18 mouse cellular contexts compared by ENCODE assay signal in genomic region chr15:78116936-78117335, GRCm38 (mm10). TPM values are rescaled to one million over a fixed set of nuclear protein-coding genes. Genes with fewer than 3 reads are reported as not detected.
DNase-seq lines count a peak whose midpoint lies in the region; ATAC-seq and TF ChIP-seq lines count a peak whose summit lies in the region.
"Had no signal": no experiment of that assay in that cellular context is flagged by ENCODE, and none has a peak within 500 bp of the region (broad histone marks: within the 10 kb centered on the region; RNA-seq: fewer than 3 reads in every experiment).

No protein-coding gene starts in this region.

- peak overlapping the region; percentile 88; the same call in 1 of the 2 replicates for H3K27ac ChIP-seq in layer of hippocampus, adult 2 months
- 0 out of 2 replicates have a peak overlapping the region, but pooled peaks have one; percentile 33 for H3K27ac ChIP-seq in forebrain, embryonic 14.5 days (ENCODE audit: low read depth, low read length)
- peak overlapping the region; percentile 63 for H3K27ac ChIP-seq in hindbrain, embryonic 16.5 days (ENCODE audit: low read depth, low read length)
- H3K27ac ChIP-seq in neural tube, embryonic 13.5 days (replicated peaks), result peak overlapping the region; percentile 67
- H3K27ac ChIP-seq: embryonic facial prominence, embryonic 13.5 days had no signal

- DNase-seq in layer of hippocampus, adult 2 months (ENCODE audit: low spot score in 2 of 2), result no peak
- DNase-seq in layer of hippocampus, adult 9-11 months, result no peak
- peak; percentile 31 for DNase-seq in forebrain, embryonic 14.5 days (ENCODE audit: low spot score)
- DNase-seq in c-Kit-positive CD71-positive TER-119-positive erythroid progenitor cells, embryonic 14.5 days (ENCODE audit: low spot score), result no peak
- no peak for DNase-seq in lung, postnatal 4 days
- DNase-seq in spleen, postnatal 4 days (ENCODE audit: low spot score in 2 of 2), result no peak
- DNase-seq: B cell, adult 2 months; gastrocnemius, postnatal 25 days; kidney, postnatal 10 days; lung, embryonic 14.5 days had no signal

- peaks cover 4% of the 10 kb centered on the region; the same call in 1 of the 2 replicates for H3K27me3 ChIP-seq in forebrain, embryonic 14.5 days (replicated peaks; ENCODE audit: control insufficient read depth, insufficient read depth, low read length)
- H3K27me3 ChIP-seq in hindbrain, embryonic 16.5 days (replicated peaks; ENCODE audit: control insufficient read depth, insufficient read depth, low read length), result no peaks in the 10 kb centered on the region
- peaks cover 11% of the 10 kb centered on the region; the same call in 1 of the 2 replicates for H3K27me3 ChIP-seq in neural tube, embryonic 13.5 days

- no peak for TF ChIP-seq CTCF in layer of hippocampus, adult 2 months (conservative IDR thresholded peaks at IDR 0.05)

- peak overlapping the region; percentile 45 for H3K9ac ChIP-seq in forebrain, embryonic 14.5 days (ENCODE audit: low read length)
- H3K9ac ChIP-seq in hindbrain, embryonic 16.5 days (ENCODE audit: low read depth, low read length), result peak overlapping the region; percentile 91
- peak overlapping the region; percentile 80 for H3K9ac ChIP-seq in neural tube, embryonic 13.5 days
- H3K9ac ChIP-seq: embryonic facial prominence, embryonic 13.5 days; lung, embryonic 14.5 days had no signal

- 49% methylated on average over 10 of the region's 10 CpGs for WGBS in forebrain, embryonic 14.5 days
- WGBS in hindbrain, embryonic 16.5 days, result 24% methylated on average over 10 of the region's 10 CpGs
- 27% methylated on average over 10 of the region's 10 CpGs for WGBS in neural tube, embryonic 13.5 days

- no peaks in the 10 kb centered on the region for H3K9me3 ChIP-seq in forebrain, embryonic 14.5 days (replicated peaks; ENCODE audit: control insufficient read depth, low read length)
- H3K9me3 ChIP-seq in hindbrain, embryonic 16.5 days (ENCODE audit: control insufficient read depth, low read length), result no peaks in the 10 kb centered on the region
- no peaks in the 10 kb centered on the region for H3K9me3 ChIP-seq in neural tube, embryonic 13.5 days
- H3K9me3 ChIP-seq: embryonic facial prominence, embryonic 13.5 days had no signal

- no peak for ATAC-seq in forebrain, embryonic 14.5 days
- no peak for ATAC-seq in hindbrain, embryonic 16.5 days
- ATAC-seq in neural tube, embryonic 13.5 days (ENCODE audit: low read depth), result no peak
- ATAC-seq: intestine, postnatal 0 days; Patski had no signal

- H3K36me3 ChIP-seq in forebrain, embryonic 14.5 days (ENCODE audit: control insufficient read depth, insufficient read depth, low read length), result no peaks in the 10 kb centered on the region
- H3K36me3 ChIP-seq in hindbrain, embryonic 16.5 days (ENCODE audit: control insufficient read depth, insufficient read depth, low read length), result no peaks in the 10 kb centered on the region
- no peaks in the 10 kb centered on the region for H3K36me3 ChIP-seq in neural tube, embryonic 13.5 days
- H3K36me3 ChIP-seq: embryonic facial prominence, embryonic 13.5 days had no signal

- peak overlapping the region; percentile 70 for H3K4me3 ChIP-seq in layer of hippocampus, adult 2 months
- peak overlapping the region; percentile 58 for H3K4me3 ChIP-seq in forebrain, embryonic 14.5 days (ENCODE audit: low read depth, low read length)
- peak overlapping the region; percentile 69 for H3K4me3 ChIP-seq in hindbrain, embryonic 16.5 days (ENCODE audit: low read length)
- peak overlapping the region; percentile 66 for H3K4me3 ChIP-seq in neural tube, embryonic 13.5 days
- H3K4me3 ChIP-seq: embryonic facial prominence, embryonic 13.5 days had no signal

- H3K4me1 ChIP-seq in forebrain, embryonic 14.5 days (ENCODE audit: control insufficient read depth, insufficient read depth, low read length), result peaks cover 14% of the 10 kb centered on the region
- H3K4me1 ChIP-seq in hindbrain, embryonic 16.5 days (ENCODE audit: control insufficient read depth, insufficient read depth, low read depth, low read length), result peaks cover 23% of the 10 kb centered on the region
- peaks cover 59% of the 10 kb centered on the region for H3K4me1 ChIP-seq in neural tube, embryonic 13.5 days (replicated peaks)

- H3K4me2 ChIP-seq in forebrain, embryonic 14.5 days (ENCODE audit: low read length), result peak overlapping the region; percentile 68
- peak overlapping the region; percentile 79 for H3K4me2 ChIP-seq in hindbrain, embryonic 16.5 days (ENCODE audit: low read length)
- peak overlapping the region; percentile 67 for H3K4me2 ChIP-seq in neural tube, embryonic 13.5 days
- H3K4me2 ChIP-seq: embryonic facial prominence, embryonic 13.5 days; lung, embryonic 14.5 days had no signal

RNA-seq across cellular contexts. Expression of gene Cacng2, which starts 2.9 kb away (rescaled TPM):
- total RNA-seq in layer of hippocampus, adult 2 months (2021), result 10 to 100 TPM; 36.0 to 36.8 TPM
- 4.7 and 7.0 TPM in 2 replicates for polyA plus RNA-seq in forebrain, embryonic 14.5 days (2014; fragmentation: Nextera tagmentation; extraction: Ambion mirVana)
- 15.7 TPM in 2 replicates for polyA plus RNA-seq in hindbrain, embryonic 16.5 days (2015; fragmentation: Nextera tagmentation; extraction: Ambion mirVana)
- polyA plus RNA-seq in neural tube, embryonic 13.5 days (2015; fragmentation: Nextera tagmentation; extraction: Ambion mirVana), result 9.4 and 10.6 TPM in 2 replicates
- total RNA-seq: gastrocnemius, postnatal 25 days; heart, postnatal 25 days; liver, adult 2 months; megakaryocyte progenitor cell, adult 5-6 weeks had no signal
- polyA plus RNA-seq: liver, adult 2 months; lung, embryonic 14.5 days; Patski had no signal

RNA-seq across cellular contexts. Expression of gene Ift27, which starts 57.0 kb away (rescaled TPM):
- total RNA-seq in layer of hippocampus, adult 2 months (2021), result 10 to 100 TPM; 22.7 to 23.3 TPM
- polyA plus RNA-seq in forebrain, embryonic 14.5 days (2014; fragmentation: Nextera tagmentation; extraction: Ambion mirVana), result 137 and 165 TPM in 2 replicates
- polyA plus RNA-seq in hindbrain, embryonic 16.5 days (2015; fragmentation: Nextera tagmentation; extraction: Ambion mirVana), result 108 and 111 TPM in 2 replicates
- polyA plus RNA-seq in neural tube, embryonic 13.5 days (2015; fragmentation: Nextera tagmentation; extraction: Ambion mirVana), result 88.5 and 96.9 TPM in 2 replicates

Comparison
In these comparisons a context has a peak if more than half of its experiments do, and no peak if none do; other contexts are left out.
1. H3K27ac ChIP-seq: peak in every context shown above with its lines; median percentile 88 in layer of hippocampus, adult 2 months; 67 in neural tube, embryonic 13.5 days; 63 in hindbrain, embryonic 16.5 days; 33 in forebrain, embryonic 14.5 days.